Mouse (Mus musculus) cerebellum, postnatal 25 days (tissue): ENCODE results near the gene Dlk2.

Experiments
- DNase-seq, 2 experiments: peaks; one replicate each; pipeline ENCODE4 v3.0.0; 2021; ENCODE audit warnings: mixed read lengths in 2 of 2

Dlk2 gene

DNA sequence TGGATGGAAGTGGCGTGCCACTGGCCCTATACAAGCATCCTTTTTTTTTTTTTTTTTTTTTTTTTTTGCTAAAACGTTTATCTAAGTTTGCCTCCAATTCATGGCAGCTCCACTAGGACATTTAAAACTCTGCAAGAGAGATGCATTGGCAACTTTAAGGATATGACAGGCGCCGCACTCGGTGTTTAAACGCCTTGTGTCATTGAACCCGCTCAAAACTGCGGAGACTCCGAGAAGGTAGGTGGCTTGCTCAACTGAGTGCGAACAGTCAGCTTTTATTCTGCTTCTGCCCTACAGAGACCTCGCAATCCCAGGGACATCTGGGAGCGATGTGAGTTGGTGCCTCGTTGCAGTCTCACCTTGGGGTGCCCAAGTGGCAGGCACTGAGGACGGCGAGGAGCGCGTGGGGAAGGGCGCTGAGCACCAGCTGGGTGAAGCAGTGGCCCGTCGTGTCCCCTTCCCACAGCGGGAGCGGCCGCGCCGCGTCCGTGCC, 30.2 kb downstream of the Dlk2 start:
- DNase-seq, result no peak

DNA sequence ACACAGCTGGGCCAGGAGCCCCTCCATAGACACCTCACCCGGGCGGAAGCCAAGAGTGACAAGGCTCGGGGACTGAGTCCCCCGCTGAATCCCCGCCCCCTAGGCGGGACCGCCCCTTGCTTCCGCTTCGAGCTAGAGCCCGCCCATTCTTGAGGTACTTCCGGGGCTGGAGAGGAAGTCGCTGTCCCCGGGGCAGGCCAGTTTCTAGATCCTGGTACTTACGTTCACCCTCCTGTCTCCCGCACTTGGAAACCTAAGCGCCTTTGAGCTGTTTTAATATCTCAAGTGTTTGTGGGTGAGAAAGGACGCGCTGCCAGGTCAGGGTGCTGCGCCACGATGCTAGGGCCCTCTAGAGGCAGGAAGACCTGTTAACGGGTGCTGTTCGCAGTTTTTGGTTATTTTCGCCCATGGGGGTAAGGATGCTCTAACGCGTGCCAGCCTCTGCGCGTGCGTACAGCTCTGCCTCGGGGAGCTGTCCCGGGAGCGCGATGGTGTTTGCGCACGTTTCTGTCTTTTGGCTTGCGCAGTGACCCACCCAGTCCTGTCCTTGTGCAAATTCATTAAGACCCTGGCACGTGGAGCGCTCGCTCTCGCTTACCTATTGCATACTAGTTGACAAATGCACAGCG, 30.8 kb downstream of the Dlk2 start, which contains the start of gene Abcc10:
Abcc10 (minus strand) TSS at position 447 of the 629 bp plus-strand sequence.
- peak; percentile 96 to 97 for DNase-seq

DNA sequence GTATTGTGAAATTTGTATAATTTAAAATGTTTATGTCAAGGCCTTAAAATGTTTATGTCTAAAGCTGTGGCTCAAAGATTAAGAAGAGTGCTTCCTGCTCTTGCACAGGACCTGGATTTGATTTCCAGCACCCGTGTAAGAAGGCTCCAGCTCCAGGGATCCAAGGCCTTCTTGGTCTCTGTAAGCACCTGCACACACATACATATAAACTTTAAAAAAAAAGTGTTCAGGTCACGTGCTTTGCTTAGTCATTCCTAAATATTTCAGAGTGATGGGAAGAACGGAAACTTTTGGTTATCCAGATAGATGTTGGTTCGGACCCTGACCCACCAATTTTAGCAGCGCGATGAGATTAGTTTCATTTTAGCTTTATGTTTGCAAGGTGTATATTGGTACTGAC, 31.5 kb downstream of the Dlk2 start:
- DNase-seq, result no peak

DNA sequence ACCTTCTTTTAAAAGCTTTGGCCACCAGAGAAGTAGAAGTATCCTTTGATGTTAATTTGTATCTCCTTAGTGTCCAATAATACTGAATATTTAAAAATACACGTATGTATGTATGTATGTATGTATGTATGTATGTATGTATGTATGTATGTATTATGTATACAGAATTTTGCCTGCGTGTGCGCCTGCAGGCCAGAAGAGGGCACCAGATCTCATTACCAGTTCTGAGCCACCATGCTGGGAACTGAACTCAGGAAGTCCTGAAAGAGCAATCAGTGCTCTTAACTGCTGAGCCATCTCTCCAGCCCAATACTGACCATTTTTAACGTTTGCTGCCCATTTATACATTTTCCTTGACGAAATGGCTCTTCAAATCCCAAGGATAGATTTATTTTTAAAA, 39.3 kb downstream of the Dlk2 start:
- DNase-seq, result no peak

DNA sequence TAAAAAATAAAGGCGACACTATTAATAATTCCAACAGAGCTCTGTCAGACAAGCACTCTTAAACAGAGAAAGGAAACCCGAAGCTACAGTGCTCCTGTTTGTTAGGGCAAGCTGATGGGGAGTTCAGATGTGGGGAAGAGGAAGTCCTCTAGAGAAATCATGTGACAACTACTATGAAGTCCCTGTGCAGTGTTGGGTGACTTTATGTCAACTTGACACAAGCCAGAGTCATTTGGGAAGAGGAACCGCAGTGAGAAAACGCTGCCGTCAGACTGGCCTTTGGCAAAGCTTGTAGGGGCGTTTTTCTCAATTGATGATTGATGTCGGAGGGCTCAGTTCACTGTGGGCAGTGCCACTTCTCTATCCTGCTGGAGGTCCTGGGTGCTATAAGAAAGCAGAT, 44.0 kb downstream of the Dlk2 start:
- no peak for DNase-seq

DNA sequence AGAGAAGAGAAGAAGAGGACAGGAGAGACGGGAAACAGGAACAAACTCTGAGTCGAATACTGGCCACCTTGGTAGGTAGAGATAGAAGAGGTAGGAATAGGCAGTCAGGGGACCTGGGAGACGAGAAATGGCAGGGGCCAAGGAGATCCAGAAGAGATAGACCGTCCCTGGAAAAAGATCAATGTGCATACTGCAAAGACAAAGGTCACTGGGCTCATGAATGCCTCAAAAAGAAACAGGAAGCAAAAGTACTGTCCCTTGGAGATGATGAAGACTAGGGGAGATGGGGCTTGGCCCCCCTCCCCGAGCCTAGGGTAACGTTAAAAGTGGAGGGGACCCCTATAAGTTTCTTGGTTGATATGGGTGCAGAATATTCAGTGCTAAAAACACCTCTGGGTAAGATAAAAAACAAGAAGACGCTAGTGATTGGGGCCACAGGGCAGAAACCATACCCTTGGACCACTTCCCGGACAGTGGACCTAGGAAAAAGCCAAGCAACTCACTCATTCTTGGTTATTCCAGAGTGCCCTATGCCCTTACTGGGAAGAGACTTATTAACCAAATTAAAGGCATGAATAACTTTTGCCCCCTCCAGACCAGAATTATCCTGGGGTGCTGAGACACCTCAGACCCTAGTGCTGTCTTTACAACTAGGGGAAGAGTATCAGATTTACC, 53.9 kb downstream of the Dlk2 start:
- DNase-seq, result no peak
